Mouse (Mus musculus) right cerebral cortex, adult 2 months (tissue): ENCODE data around the gene Artn.

ENCODE experiments used
- DNase-seq, 2 experiments: peaks; one replicate each; pipeline ENCODE4 v3.0.0; 2021 to 2022; ENCODE audit warnings: low spot score in 2 of 2

The Artn gene

DNA sequence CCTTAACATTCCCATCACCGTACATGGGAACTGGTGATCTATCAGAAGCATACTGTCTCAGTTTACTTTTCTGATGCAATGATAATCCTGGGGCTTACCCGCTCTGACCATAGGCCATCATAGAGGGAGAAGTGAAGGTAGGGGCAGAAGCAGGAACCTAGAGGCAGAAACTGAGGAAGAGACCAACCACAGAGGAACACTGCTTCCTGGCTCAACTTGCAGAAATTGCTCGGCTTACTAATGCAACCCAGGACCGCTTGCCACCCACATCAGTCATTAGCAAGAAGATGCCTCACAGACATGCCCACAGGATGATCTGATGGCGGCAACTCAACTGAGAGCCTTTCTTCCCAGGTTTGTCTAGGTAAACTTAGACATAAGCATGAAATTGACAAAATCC lies 10.8 kb downstream of the Artn start:
- no peak for DNase-seq

DNA sequence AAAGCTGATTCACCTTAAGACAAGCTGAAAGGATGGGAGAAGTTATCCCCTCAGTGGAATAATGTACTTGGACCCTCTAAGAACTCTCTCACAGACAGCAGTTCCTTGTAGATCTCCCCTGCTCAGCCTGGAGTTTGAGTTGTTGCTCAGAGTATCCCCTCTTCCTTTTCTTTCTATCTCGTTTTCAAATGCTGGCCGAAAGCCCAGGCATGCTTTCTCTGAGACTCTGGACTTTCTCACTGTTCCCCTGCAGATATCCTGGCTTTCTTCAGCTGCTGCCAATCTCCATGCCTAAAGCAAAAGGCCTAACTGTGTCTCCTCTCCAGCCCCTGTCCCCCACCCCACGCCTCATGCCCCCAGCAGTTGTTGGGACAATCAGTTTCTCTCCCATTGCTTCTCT lies 11.3 kb downstream of the Artn start:
- DNase-seq: no peak

DNA sequence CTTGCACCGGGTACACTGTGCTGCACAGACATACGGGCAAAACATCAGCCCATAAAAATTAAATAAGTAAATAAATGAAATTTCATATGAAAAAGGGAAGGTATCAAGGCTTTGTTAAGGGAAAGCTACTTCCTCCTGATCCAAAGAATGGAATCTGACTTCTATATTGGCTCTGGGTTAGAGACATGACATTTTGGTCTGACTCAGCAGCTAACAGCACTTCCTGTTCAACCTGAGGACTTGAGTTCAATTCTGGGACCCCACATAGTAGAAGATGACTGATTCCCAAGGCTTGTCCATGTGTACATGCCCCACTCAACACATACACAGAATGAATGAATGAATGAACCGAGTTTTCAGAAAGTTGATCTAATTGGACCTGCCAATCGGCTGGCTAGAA lies 11.7 kb downstream of the Artn start:
- no peak for DNase-seq

DNA sequence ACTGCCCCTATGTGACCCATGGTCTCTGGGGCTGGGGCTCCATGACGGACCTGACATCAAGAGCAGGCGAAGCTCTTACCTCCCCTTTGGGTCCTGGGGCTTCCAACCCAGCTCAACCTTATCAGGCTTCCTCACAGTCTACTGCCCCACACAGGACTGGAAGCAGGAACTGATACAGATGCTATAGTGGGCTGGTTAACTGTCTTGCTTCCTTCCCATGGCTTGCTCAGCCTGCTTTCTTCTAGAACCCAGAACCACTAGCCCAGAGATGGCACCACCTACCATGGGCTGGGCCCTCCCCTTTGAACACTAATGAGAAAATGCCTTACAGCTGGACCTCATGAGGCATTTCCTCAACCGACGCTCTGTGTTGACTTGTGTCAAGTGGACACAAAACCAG lies 12.2 kb downstream of the Artn start:
- no peak for DNase-seq

DNA sequence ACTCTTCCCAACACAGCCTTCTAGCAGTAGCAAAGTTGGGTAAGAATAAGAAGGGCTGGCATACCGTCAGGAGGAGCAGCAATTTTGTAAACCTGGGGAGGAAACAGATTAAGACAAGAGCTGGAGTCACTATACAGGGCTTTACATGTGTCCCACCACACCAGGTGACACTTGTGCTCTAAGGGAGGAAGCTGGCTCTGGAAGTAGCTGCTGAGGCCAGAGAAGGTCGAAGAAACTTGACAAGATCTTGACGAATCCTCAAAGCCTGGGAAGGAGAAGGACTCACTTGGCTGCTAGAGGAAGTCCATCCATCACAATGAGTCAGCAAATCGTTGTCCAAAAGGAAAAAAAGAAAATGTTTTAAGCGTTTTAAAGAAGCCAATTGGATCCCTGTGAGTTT lies 13.2 kb downstream of the Artn start:
- no peak for DNase-seq

DNA sequence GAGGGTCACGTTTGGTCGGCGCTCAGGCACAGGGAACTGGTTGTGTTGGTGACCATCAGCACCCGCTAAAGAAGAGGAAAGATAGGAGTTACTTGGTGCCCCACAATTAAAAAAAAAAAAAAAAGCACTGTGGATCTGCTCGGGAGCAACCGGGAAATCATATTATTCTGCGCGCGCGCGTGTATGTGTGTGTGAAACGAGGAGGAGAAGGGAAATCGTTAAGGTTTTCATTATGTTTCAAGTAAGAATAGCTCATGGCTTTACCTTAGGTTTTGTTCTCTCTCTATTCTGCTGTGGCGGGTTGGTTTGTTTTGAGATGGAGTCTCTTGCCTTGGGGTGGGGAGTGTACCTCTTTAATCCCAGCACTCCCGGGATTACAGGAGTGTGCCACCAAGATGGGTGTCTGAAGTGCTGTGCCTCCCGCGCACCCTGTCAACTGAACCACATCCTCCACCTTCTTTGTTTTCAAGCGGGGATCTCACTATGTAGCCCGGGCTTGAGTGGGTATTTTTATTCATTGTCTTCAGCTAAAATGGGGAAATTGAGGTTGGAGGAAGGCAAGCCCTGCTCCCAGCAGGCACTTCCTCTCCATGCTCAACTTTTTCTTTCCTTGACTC lies 14.0 kb downstream of the Artn start:
- DNase-seq: no peak

DNA sequence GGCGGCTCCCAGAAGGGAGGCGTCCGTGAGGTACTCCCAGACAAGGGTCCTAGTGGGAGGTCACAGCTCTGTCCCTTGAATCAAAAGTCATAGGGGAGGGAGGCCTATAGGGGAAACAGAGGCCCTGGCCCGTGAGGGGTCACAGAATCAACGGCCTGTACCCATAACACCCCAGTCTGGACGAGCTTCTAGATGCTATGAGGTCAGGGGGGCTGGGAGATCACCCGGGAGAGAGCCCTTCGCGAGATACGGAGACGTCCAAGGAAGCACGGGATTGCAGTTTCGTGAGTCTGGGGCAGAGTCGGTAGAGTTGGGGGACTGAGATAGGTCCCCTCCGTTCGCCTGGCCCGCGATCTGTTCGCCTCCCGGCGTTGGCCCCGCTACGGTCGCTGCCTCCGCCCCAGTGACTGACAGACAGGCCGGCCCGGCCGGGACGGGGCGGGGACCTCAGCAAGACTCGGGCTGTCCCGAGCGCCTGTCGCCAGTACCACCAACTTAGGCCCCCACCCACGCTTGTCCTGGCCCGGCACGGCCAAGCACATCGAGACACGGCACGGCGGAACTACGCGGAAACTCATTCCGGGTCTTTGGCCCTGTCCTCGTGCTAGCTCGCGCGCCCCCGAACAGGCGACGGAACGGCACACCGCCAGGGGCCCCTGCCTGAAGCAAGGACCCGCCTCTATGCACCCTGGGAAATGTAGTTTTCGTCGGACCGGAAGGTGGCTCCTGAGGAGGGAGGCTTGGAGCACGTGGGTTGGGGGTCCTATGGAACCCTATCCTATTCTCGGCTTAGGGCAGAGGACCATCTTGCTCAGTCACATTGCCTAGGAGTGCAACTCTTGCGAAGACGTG lies 14.7 kb downstream of the Artn start, which contains the start of gene Ipo13:
Gene Ipo13, minus strand, starts transcription at position 409 of the 852 bp plus-strand sequence.
- DNase-seq: peak; percentile 92 to 96

DNA sequence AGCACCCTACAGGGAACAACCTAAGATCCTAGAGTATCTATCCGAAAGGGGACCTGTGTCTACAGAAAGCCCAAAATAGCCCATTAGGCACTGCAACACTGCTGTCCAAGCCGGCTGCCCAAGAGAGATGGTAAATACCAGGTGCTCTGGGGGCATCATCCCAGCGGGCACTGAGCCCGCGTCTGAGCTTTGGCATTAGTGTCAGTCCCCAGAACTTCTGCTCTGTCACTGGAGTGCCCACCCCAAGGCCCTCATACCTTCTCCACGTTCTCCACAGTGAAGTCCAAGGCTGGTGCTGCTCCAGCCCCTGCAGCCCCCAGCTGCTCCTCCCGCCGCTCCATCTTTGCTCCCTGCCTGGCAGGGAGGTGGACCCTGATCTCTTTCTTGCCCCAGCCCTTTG lies 15.5 kb downstream of the Artn start:
- DNase-seq: no peak

DNA sequence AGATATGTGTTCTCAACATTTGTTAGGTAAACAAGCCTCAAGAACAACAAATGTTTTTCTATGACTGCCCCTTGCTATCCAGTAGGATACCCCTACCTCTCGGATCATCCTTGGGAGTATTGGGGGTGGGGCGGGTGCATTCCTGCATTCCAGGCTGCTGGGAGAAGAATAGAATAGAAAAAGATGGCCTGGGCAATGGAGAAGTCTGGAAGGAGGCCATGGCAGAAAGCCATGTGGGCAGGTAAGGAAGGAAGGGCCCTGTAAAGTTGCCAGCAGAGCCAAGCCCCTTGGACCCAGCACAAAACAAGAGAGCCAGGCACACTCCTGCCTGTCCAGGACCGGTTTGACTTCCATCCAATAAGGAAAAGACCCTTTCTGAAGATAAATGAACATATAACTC lies 16.1 kb downstream of the Artn start:
- DNase-seq: no peak

DNA sequence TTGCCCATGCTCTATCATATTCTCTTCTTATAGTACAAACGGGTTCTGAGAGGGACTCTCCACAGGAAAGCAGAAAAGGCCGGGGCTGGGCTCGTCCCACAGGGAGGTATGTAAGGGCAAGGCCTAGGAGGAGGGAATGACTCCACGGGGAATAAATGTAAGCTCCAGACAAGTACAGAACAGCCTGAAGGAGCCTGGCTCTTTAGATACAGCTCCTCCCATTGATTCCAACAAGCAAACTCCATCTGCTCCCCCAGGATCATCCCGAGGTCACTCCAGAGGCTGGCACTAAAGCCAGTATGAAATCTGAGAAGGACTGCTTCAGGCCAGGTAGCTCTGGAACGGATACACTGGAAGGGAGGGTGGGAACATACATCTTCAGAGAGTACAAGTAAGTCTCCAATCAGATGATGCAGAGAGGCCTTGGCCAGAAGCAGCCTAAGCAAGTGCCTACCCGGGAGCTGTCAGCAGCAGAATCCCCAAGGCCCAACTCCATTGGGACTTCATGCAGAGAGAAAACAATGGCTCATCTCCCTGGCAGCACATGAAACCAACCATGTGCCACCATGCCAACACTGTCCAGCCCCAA lies 16.8 kb downstream of the Artn start:
- DNase-seq: no peak

DNA sequence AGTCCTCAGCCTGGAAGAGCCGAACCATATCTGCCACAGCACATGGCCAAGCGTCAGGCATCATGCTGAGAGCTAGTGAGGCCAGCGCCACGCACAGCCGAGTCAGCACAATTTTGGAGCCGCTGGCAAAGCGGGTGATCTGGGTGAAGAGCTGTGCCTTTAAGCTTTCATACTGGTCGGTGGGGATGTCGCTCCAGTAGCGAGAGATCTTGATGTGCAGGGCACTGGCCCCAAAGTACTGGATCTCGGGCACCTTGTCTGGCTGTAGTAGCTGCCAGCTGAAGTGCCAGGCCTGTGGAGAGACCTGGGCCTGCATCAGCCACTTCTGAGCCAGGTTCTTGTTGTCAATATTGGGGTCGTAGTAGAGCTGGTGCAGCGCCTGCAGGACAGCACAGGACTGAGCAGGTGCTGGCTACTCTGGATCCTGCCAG lies 17.4 kb downstream of the Artn start:
- no peak for DNase-seq

DNA sequence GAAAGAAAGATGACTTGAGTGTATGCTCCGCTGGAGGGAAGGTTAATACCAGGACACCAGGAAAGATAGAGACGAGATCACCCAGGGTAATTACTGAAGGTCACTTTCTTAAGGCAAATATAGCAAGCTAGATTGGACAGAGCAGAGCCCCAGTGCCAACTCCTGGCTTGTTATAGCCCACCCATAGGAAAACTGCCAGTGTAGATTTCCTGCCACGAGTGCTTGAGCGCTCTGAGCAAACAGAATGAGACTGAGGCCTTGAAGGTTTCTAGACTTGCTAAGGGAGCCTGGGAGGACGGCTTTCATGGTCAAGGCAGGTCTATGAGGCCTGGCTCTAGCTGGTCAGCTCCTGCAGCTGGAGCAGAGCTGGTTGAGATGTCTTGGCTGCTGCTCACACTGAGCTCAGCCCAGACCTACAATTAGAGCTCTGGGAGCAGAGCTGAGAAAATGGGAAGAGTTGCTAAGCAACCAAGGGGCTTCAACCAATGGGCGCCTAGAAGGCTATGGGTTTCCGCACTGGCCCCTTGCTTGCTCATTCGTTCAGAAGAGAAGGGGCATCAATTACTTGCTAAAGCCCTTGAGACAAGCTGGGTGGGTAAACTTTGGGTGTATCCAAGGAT lies 20.6 kb downstream of the Artn start:
- no peak for DNase-seq

DNA sequence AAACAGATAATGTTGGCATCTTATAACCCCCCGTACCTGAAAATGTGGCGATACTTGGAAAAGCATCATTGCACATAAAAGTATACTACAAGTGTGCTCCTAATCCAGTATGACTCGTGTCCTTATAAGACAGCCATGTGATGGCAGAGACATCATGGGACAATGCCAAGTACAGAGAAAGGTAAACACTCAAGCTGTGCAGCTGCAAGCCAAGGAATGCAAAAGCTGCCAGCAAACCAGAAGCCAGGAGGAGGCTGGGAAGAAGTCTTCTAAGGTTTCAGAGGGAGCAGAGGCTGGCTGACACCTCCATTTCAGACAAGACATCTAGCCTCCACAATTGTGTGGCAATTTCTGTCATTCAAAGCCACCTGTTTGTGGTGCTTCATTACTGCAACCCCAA lies 23.4 kb downstream of the Artn start:
- no peak for DNase-seq

DNA sequence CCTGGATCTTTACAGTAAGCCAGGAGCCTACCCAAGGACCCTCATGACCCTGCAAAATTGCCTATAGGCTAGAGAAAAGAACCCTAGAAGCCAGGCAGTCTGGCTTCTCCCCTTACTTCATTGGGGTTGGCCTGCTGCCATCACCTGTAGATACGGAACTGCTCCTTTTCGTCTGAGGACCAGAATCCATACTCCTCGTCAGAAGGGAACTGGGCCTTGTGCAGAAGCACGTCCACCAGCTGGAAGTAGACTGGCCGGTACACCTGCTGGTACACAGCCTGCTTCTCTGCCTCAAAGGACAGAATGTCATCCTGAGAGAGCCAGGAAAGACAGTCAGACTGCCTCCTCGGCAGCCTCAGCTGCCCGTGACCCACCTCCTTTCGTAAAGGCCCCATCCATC lies 24.8 kb downstream of the Artn start:
- DNase-seq: no peak

DNA sequence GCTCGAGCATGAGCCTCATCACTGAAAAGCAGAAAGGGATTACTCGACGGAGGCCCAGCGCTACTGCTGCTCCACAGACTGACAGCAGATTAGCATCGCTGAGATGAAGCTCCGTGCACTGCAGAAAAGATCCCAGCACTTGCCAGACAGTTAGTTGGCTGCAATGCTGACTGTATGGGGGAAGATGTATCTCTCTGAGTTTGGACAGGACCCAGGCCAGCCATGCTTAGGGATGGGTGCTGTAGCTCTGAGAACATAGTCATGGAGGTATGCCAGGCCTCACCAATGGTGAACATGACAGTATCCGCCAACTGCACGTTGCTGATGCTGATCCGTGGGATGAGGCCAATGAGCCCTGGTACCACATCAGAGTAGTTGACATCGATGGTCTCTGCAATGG lies 25.5 kb downstream of the Artn start:
- DNase-seq: no peak

DNA sequence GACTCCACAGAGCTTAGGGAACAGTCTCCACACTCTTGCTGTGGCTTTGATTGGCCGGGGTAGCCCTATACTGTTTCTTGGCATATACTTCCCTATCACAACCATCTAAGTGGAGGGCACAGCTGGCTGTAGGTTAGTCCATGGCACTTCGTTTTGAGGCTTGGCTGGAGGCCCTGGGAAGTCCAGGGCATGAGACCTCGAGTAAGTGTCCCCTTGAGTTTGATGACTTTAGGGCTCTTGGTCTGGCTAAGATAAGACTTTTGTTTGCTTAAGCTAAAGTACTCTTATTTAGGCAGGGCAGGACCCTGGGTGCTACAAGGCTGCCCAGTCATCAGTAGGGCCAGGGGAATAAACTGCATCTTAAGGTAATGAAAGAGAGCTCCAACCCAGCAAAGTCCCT lies 31.5 kb downstream of the Artn start:
- DNase-seq: no peak

DNA sequence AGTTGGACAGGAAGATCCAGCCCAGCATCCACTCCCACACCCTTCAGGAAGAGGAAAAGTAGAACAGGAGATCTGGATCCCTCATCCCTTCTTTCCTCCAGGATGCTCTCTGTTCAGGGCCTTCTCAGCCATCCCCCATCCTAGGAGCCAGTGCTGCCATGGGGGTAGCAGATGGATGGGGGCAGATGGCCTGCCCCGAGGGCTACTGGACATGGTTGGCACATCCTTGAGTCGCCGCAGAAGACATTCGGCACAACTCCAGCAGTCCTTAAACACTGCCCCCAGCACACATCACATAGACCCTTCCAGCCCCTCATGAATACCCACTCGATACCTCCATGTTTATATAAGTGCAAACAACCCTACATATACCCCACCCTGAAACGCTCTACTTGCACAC lies 33.5 kb downstream of the Artn start:
- no peak for DNase-seq

DNA sequence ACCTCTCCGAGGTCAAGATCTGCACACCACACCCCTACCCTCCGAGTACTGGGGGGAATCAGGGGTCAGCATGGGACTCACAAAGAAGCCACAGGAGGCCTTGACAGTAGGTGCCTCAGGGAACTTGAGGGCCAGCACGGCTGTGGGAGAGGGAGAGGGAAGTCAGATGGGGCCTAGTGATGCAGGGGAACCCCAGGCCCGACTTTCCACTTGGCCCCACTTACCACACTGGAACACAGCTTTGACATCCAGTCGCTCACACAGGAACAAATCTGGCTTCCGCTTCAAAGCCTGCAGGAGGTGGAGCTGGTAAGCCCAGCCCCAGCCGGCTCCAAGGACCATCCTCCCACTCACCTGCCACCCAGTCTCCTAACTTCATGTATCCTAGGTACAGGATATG lies 34.2 kb downstream of the Artn start:
- no peak for DNase-seq

DNA sequence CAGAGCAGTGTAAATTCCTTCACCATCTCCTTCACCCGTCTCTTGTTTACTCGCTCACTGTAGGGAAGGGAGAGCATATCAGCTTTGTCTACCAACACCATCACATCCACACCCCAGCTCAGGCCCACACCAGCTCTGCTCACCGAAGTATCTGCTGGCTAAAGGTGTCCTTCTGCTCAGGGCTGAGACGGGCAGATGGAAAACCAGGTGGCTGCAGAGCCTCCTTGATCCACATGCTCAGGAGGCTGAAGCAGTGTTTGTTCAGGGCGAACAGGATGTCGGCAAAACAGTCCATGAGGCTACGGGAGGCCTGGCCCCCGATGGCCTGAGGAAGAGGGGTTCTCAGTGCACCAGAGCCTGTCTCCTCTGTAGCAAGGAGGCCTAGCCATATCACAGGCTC lies 35.0 kb downstream of the Artn start:
- DNase-seq: no peak

DNA sequence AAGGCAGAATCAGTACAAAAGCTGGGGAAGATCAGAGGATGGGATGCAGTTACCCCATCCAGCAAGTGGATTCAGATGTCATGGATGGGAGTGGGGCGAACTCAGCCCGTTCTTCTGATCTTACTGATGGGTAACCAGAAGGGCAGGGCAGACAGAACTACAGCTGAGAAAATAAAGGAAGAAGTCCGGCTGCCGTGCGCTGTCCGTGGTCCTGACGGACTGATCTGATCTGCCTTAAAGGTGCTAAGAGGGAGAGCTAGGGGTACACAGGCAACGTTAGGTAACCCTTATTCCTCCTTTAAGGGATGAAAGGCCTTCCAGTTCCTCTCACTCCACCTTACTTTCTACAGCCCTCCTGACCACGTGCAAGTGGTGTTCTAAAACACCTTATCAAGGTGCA lies 36.2 kb downstream of the Artn start:
- DNase-seq: no peak

DNA sequence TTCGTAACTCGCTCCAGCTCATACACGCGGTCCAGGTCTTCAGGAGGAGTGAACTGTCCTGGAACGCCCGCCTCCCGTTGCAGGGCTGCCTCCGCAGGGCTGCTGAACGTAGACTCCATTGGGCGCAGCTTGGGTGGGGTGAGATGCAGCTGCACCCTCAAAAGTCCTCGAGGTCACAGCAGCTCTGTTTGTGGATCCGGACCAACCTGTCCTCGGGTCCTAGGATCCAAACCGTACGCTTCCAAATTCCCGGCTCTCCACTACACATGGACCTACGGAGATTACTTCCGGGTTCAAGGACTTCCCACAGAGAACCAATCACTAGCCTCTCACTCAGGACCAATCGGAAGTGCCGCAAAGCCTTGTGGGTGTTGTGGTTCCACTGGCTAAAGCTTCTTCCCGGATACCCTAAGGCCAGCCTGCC lies 37.8 kb downstream of the Artn start, which contains the start of gene Dph2:
Gene Dph2, minus strand, starts transcription at position 295 of the 424 bp plus-strand sequence.
- peak; percentile 86 for DNase-seq

DNA sequence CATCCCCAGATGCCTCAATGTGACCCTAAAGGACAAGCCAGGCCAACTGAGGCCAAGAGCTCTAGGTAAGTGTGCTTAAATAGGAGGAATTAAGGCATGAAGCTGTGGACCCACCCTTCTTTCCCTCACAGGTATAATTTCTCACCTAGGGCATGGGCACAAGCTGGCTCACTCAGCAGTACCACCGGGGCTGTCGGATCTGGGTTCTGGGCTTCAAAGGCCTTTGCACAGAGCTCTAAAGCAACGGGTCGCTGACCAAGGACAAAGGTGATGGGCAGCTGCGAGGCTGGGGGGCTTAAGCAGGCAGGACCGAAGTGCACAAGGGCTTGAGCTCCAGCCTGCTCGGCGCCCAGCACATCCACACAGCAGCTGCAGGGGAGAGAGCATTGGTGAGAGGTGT lies 38.8 kb downstream of the Artn start:
- DNase-seq: no peak

DNA sequence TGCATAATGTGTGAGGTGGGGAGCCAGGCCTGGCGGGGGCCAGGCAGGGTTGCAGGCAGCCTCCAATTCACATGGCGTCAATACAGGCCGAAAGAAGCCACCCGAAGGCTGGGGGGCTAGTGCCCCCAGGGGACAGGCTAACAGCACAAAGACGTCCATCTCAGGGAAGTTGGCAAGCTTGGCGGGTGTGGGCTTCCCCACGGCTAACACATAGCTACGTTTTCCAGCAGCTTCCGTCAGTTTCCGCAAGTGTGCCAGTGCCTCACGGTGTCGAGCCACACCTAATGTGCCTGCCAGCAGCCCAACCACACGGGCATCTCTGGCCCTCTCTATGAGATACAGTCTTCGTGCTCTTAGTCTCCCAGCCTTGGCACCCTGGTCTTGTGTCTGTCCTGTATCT lies 39.5 kb downstream of the Artn start:
- no peak for DNase-seq
